Mouse (Mus musculus) testis, postnatal 10 days (tissue): ENCODE results near the gene Zer1.
"Not testable (repeated sequence)": the region's sequence is repeated elsewhere in the genome, so short reads cannot be mapped to it uniquely, and the experiment has no call there.

ENCODE experiments used
- DNase-seq: peaks from one replicate; pipeline ENCODE4 v3.0.0; 2021; ENCODE audit warnings: low spot score

Zer1 gene

GRCm38 (mm10) chr2:30124472-30125274 is at the start of gene Zer1:
Gene Zer1 (minus strand): TSS chr2:30124585.
- peak; percentile 98 for DNase-seq

- DNase-seq: no peak
Measured at GRCm38 (mm10) chr2:30173541-30174240, 49.3 kb upstream of the Zer1 start.

- no peak for DNase-seq
Measured at GRCm38 (mm10) chr2:30171997-30172382, 47.6 kb upstream of the Zer1 start.

DNA sequence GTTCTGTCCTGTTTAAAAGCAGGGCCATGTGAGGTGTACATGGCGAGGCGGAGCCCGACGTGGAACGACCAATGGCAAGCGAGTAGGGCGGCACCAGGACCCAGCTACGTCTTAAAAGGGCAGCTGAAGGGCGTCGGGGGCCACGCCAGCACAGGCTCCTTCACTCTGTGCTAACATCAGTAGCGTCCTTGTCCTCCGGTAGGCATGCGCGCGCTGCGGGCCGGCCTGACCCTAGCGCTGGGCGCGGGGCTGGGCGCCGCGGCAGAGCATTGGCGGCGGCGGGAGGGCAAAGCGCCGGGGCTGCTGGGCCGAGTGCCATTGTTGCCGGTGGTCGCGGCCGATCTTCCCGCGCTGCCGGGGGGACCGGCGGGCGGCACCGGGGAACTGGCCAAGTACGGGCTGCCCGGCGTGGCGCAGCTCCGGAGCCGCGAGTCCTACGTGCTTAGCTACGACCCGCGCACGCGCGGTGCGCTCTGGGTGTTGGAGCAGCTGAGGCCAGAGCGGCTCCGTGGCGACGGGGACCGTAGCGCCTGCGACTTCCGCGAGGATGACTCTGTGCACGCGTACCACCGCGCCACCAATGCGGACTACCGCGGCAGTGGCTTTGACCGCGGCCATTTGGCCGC is 47.1 kb upstream of the Zer1 start, which contains the start of gene Endog:
TSS of gene Endog (plus strand) at position 123 of the 626 bp plus-strand sequence.
- DNase-seq: peak; percentile 83

DNA sequence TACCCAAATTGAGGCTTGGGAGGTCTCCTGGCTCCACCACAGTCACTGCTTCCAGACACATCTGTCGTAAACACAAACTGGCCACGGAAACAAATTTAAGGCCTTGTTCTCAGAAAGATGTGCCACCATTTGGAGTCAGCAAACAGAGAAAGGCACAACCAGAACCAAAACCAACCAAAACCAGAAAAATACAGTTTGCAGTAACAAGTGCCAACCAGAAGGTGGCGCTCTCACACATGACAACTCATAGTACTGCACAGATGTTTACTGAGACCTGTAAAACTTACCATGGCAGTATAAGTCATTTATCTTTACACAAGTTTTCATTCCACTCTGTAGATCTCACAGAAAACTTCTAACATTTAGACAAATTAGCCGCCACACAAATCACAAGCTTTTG is 42.3 kb upstream of the Zer1 start:
- DNase-seq: no peak

DNA sequence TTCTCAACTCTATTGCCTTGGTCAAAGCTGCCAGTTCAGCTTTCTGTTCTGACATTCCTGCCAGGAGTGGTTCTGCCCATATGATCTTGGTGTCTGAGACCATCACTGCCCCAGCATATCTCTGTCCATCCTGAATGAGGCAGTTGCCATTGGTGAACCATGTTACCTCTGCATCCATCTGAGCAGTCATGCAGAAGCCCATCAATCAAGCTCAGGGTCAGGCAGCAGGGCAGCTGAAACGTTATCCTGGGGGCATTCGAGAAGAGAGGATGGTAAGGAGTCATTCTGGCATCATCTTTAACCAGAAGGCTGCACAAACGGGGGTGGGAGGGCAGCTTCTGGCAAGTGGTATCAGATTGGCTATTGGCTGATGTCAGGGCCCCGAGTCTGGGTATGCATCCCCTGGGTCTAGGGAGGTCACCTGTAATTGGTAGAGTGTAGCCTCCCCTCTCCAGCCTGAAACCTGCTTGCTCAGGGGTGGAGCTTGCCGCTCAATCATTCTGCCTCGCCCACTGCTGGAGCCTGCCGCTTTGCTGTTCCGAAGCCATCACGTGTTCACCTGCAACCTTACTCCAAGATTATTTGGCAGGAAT is 40.1 kb upstream of the Zer1 start:
- no peak for DNase-seq

GRCm38 (mm10) chr2:30161809-30162208 is 37.4 kb upstream of the Zer1 start:
- no peak for DNase-seq

DNA sequence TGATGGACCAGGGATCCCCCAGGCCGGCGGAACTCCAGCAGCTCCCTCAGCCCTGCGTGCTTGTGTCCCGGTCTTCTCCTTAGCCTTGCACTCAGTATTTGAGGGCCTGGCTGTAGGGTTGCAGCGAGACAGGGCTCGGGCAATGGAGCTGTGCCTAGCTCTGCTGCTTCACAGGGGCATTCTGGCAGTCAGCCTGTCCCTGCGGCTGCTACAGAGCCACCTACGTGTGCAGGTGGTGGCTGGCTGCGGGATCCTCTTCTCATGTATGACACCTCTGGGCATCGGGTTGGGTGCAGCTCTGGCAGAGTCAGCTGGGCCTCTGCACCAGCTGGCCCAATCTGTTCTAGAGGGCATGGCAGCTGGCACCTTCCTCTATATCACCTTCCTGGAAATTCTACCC is 35.5 kb upstream of the Zer1 start:
- DNase-seq: not testable (repeated sequence)

- no peak for DNase-seq
Measured at GRCm38 (mm10) chr2:30152616-30153015, 28.2 kb upstream of the Zer1 start.

DNA sequence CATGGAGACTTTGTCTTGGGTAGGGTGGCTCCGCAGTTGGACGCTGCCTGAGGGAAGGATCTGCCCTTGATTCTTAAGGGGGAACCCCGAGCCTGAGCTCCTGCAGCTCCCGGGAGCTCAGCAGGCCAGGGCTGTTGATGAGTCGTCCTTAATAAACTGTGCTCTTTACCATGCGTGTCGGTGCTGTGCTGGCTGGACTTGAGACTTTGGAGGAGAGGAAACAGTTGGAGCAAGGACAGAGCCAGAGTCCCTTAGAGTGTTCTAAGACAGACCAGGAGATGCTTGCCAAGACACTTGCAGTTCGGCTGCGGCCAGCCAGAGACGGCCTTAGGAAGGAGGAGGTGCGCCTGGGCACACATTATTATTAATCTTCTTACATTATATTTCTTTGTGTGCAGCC is 27.5 kb upstream of the Zer1 start:
- DNase-seq: no peak

DNA sequence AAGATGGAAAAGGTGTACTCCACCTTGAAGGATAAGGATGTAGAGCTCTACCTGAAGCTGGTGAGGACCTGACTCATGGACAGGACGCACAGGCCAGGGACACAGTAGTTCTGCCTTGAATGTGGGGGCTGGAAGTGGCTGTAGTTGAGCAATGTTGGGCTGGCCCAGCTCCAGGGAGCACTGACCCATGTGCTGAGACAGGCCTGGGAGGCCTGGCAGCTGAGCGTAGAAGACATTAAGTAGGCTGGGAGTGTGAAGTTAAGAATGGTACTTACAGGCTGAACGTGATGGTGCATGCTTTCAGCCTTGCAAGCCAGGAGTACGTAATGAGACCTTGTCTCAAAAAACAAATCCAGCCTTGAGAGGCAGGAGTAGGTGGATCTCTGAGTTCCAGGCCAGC is 23.1 kb upstream of the Zer1 start:
- no peak for DNase-seq

DNA sequence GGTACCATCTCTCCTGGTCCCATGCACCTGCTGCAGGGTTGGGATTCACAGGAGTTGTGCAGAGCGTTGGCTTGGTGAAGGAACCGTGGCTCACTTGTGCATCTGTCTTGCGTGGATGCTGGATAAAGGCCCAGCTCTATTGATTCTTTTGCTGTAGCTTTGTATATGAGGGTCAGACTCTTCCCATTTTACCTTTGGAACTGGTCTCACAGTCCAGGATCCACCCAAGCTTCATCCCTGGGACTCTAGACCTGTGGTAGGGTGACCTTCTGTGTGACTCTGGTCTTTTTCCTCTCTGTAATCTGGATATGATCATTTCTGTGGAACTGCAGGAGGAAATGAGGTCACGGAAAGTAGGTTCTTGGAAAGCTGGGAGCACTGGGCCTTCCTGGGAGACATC is 20.1 kb upstream of the Zer1 start:
- DNase-seq: no peak

DNA sequence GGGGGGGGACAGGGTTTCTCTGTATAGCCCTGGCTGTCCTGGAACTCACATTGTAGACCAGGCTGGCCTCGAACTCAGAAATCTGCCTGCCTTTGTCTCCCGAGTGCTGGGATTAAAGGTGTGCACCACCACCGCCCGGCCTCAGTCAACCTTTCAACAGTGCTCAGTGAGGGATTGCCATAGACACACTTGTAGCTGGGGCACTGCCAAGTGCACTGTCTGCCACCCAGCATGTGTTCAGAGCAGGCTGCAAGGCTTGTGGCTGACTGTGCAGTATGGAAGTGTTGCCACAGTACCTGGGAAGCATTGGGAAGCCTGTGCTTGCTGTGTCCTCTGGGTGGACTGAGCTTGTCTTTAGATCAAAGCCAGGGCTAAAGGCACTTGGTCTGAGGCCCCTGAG is 15.6 kb upstream of the Zer1 start:
- not testable (repeated sequence) for DNase-seq

DNA sequence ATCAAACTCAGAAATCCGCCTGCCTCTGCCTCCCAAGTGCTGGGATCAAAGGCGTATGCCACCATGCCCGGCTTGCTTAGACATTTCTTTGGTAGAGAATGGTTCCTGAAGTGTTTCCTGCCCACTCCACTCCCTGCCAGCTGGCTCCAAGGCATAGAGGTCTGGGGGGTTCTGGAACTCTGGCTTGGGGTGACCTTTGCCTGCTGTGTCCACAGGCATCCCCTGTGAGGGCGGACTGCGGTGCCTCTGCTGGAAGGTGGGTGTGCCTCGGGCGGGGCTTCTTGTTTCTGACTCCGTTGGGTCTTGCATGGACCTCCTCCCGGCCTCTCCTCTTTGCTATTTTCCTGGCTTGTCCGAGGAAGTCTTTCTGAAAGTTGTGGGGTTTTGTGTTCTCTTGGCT is 12.1 kb upstream of the Zer1 start:
- no peak for DNase-seq

DNA sequence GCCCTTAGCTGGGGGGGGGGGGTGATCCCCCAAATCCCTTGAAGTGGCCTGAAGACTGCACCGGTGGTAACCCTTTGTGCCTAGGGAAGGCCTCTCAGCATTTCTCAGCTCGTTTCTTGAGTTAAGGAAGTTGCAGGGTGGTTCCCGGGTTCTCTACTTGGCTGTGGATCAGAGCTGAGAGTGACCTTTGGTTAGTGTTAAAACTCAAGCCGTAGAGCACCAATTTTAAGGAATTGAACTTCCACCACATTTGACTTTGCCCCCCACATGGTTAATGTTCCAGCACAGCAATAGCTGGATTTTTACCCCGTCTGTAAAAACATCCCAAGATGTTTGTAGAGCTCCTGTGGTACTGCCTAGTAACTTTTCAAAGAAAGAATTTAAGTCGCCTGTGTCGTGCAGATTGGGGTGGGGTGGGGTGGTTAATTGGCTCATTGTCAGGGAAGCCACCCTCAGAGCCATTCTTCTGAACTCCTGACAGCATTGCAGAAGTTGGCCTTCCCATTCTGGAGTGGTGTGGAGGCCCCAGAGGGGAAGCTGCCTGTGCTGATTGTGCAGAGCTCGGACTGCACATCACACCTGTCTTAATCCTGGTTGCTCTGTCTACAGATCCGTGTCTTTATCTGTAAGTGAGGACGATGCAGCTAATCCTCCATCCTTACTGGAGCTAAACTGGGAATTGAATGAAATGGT is 10.7 kb upstream of the Zer1 start:
- DNase-seq: no peak

- DNase-seq: no peak
Measured at GRCm38 (mm10) chr2:30134378-30134711, 10.0 kb upstream of the Zer1 start.

DNA sequence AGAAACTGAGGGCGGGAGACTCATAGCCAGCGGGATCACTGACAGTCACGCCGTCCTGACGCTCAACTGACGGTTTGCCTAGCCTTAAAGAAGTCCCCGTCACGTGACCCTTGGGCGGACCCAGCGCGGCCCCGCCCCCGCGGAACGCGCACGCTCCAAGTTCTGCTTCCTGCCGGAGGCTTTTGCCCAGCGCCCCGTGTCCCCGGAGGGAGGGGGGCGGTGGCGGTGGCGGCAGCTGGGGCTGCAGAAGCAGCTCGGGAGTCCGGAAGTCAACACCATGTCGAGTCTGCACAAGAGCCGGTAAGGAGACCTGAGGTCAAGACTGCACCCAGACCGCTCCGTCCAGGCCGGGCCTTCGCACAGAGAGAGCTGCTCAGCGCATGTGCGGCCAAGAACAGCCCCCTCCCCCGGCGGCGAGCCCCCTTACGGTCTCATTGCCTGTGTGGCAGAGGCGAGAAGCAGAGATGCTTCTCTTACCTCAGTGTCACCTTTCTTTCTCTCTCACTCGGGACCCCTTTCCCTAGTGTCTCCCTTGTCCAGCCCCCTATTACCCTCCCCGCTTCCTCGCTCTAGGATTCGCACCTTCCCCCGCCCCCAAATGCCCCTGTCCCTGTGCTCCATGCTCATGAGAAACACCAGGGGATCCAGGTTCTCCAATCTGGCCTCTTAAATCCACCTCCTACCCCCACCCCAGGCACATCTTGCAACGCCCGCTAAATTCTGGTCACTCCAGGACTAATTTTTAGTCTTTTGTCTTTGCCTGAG is 9.4 kb upstream of the Zer1 start, which contains the start of gene Tbc1d13:
TSS of gene Tbc1d13 (plus strand) at position 134 of the 765 bp plus-strand sequence.
- DNase-seq: peak; percentile 98

DNA sequence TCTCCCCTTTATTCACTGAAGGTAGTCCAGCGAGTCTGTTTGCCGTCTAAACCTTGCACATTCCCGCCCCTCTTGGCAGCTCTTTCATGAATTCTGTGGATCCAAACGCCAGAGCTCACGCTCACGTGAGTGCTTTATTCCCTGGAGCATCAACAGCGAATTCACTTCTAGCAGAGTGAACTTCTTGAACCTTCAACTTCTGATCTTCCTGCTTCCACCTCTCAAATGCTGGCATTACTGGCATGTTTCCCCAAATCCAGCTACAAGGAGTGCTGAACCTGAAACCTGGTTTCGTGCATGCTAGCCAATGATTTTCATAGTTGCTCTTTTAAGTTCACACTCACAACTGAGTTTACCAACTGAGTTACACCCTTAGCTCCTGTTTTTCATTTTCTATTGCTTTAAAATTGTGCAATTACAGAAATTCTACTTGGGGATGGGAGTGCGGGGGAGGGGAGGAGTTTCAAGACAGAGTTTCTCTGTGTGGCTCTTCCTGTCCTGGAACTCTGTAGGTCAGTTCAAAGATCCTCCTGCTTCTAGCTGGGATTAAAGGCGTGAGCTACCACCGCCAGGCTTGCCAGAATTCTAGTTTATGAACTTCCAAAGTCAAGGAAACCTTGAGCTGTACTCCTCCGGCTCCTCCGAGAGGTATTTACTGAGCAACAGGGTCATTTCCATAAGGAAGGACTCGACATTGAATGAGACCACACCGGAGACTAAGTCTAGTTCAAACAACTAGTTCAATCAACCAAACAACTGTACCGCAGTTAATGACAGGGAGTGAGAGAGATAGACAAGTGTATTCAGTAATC is 8.6 kb upstream of the Zer1 start:
- DNase-seq: no peak

- DNase-seq: not testable (repeated sequence)
Measured at GRCm38 (mm10) chr2:30131240-30131639, 6.9 kb upstream of the Zer1 start.

GRCm38 (mm10) chr2:30130156-30130555 is 5.8 kb upstream of the Zer1 start:
- DNase-seq: no peak
